Mouse (Mus musculus) cerebellum, postnatal 14 days (tissue): ENCODE data around the gene Esx1.

ENCODE experiments used
- DNase-seq, 2 experiments: peaks; one replicate each; pipeline ENCODE4 v3.0.0; 2021; ENCODE audit warnings: mixed read lengths in 2 of 2

The Esx1 gene

DNA sequence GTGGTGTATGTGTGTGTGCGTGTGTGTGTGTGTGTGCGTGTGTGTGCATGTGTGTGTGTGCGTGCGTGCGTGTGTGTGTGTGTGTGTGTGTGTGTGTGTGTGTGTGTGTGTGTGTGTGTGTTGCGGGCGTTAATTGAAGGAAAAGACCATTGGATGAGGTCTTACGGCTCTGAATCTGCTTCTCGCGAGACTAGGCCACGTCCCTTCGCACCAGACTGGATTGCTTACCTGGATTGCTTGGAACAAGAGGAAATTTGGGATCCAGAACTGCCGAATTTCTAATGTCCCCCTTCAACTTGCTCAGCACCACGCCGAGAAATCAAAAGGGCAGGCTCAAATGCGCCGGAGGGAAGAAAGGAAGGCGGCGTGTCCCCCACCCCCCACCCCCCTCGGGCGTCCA, at the start of gene Esx1:
Gene Esx1 (minus strand): TSS at position 366 of the 400 bp plus-strand sequence.
- no peak for DNase-seq

DNA sequence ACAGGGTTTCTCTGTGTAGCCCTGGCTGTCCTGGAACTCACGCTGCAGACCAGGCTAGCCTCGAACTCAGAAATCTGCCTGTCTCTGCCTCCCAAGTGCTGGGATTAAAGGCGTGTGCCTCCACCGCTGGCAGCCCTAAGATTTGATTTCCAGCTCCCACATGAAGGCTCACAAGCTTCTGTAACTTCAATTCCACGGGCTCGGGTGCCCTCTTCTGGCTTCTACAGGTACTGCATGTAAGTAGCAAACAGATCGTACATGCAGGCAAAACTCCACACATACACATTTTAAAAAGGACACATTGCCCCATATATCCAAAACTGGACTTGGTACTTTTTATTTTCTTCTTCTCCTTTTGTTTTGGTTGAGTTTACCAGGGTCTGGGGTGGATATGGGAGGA, 48.1 kb upstream of the Esx1 start:
- DNase-seq = peak; percentile 1 to 15

GRCm38 (mm10) chrX:137167658-137168057, 45.8 kb upstream of the Esx1 start:
- no peak for DNase-seq

DNA sequence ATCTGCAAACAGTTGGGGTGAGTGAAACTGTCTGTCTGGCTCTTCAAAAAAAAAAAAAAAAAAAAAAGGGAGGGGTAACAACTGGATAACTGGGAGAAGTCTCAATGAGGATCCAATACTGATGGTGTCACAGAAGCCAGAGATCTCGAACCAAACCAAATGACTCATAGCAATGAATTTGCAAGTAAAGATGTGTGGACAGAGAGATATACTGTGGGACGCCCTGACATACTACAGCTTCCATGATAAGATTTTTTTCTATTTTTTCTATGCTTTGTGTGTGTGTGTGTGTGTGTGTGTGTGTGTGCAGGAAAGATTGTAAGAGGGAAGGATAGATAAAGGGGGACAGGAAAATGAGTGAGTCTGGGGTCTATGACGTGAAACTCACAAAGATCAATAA, 43.7 kb upstream of the Esx1 start:
- no peak for DNase-seq

- DNase-seq = no peak
Measured at GRCm38 (mm10) chrX:137162700-137163099, 40.8 kb upstream of the Esx1 start.

GRCm38 (mm10) chrX:137160971-137161370, 39.1 kb upstream of the Esx1 start:
- DNase-seq = no peak

DNA sequence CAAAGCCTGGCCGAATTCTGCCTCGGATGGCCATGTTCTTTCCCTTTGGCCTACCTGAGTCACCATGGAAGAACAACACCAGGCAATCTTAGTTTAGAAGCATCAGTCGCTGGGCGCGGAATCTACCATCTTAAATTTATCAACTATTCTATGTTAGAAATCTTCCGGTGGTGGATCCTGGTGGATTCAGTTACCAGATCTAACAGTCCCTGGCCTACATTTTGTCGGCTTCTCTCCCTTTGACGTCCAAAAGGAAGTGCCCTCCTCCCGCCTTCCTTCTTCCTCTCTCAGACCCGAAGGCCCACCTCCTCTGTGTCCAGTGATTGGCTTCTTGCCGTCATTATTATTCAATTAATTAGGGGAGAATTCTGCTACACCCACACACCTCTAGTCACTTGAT, 27.2 kb upstream of the Esx1 start:
- DNase-seq = no peak

- no peak for DNase-seq
Measured at GRCm38 (mm10) chrX:137144674-137145073, 22.8 kb upstream of the Esx1 start.

GRCm38 (mm10) chrX:137143726-137144125, 21.8 kb upstream of the Esx1 start:
- no peak for DNase-seq

DNA sequence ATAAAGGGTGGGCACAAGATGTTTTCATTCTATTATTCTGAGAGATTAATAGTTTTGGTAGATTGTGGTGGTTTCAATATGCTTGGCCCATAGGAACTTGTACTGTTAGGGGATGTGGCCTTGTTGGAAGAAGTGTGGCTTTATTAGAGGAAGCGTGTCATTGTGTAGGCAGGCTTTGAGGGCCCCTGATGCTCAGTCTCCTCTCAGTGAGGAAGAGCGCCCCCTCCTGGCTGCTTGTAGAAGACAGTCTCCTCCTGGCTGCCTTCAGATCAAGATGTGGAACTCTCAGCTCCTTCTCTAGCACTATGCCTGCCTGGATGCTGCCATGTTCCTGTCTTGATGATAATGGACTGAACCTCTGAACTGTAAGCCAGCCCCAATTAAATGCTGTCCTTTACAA, 20.7 kb upstream of the Esx1 start:
- DNase-seq = peak in 1 of 2 experiments; percentile 23

- DNase-seq = peak; percentile 67 to 72
Measured at GRCm38 (mm10) chrX:137141669-137142068, 19.8 kb upstream of the Esx1 start.

DNA sequence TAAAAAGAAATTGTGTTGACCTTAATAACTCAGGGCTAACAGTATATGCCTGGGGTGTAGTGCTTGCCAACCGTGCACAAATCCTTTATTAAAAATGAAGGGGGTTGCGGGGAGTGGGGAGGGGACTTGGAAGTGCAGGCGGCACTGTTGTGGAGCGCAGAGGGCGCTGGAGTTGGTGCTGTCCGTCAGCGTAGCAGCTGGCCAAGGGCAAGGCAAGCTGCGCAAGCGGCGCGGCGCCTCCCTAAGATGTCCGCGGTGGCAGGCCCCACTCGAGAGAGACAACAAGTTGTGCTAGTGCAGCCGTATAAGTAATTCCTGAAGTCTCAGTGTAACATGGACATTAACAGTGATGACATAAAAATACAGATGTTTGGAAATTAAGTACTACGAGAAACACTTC, 5.7 kb upstream of the Esx1 start:
- DNase-seq = no peak

DNA sequence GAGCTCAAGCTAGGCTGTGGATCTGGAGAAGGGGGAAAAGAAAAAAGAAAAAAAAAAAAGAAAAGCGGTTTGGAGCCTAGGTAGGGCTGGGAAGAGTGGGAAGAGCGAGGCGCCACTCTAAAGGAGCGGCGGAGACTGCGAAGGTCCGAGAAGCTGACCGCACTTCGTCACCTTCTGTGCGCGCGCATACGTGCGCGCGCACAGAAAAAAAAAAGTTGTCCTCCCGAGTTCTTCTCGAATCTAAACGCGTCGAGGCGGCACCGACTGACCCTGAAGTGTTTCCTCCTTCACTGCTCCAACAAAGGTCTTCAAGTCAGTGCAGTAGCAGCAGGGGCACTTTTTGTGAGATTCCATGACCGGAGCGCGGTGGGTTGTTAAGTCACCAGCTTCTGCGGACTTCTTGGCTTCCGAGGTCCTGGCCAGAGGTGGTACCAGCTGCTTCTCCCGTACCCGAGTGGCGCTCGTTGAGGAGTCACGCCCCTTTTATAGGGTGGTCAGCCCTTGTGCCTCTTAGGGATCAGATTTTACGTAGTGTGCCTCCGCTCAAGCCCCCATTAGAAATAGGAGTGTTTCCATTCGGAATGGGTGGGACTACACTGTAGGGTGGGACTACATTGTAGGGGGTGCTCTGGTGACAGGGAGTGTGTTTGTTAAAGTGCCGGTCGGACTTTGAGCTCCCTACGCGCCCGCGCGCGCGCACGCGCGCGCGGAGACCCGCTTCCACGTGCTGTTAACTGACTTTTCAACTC, 2.0 kb downstream of the Esx1 start:
- DNase-seq = no peak

GRCm38 (mm10) chrX:137118097-137118746, 3.7 kb downstream of the Esx1 start:
- DNase-seq = peak; percentile 39 to 62

DNA sequence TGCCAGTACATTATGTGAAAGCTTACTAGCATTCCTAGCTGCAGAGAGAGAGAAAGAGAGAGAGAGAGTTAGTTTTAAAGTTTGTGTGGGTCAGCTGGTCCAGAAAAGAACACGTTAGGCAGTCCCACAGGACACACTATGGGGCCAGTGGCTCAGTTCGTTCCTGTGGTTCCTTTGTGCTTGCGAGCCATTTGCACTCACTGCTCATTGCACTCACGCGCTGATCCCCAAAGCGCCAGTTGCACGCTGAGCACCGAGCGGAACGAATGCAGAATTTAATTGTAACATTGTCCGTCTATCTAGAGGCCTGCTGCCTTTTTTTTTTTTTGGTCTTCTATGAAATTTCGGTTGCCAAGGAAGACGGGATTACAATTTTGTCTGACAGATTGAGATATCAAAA, 15.4 kb downstream of the Esx1 start:
- no peak for DNase-seq

DNA sequence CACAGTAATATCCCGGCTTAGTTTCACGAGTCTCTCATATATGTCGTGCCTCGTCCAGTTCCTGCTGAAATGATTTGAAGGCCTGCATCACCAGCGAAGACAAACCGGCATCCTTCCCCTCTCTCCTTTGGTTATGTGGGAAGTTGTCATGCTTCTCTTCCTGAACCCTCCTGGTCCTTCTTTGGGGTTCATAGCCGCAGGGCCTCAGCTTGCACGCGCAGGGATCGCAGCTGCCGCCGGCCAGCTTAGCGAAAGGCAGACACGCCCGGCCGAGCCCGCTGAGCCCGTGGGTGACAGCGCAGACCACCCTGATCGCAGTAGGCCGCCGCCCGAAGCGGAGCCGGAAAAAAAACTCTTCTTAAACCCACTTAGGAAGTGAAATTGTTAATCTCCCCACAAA, 17.4 kb downstream of the Esx1 start:
- DNase-seq = no peak
